In the genomic region with DNA sequence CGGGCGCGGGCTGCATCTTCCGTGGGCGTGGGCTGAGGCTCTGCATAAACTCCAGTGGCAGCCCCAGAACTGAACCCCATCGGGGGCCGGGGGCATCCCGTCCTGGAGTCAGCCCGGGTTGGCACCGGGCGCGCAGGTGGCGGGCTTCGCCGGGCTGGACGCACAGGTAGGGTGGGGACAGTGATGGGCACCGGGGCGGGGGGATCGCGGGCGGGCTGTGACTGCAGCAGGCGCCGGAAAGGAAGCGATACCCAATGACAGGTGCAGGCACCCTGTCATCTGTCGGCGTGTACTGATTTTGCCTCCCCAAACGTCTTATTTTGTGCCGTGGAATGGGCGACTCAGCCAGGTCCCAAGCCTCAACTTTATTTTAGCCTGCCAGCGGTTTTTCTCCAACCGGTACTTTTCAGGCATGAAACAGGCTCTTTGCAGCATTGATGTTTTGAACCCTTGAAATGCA, we compare ENCODE assay signal across 9 mouse cellular contexts. TPM values are rescaled to one million over a fixed set of nuclear protein-coding genes. Genes with fewer than 3 reads are reported as not detected.
A peak's percentile ranks its signal among the peaks of the same experiment; 100 is the strongest.
DNase-seq lines count a peak whose midpoint lies in the region; ATAC-seq lines count a peak whose summit lies in the region.
"Had no signal": no experiment of that assay in that cellular context is flagged by ENCODE, and none has a peak within 500 bp of the region (broad histone marks: within the 10 kb centered on the region; RNA-seq: fewer than 3 reads in every experiment).

No protein-coding gene starts in this region.

- peak overlapping the region; percentile 97 for H3K9ac ChIP-seq in neural tube, embryonic 12.5 days

- no peaks in the 10 kb centered on the region for H3K9me3 ChIP-seq in embryonic facial prominence, embryonic 10.5 days
- H3K9me3 ChIP-seq in neural tube, embryonic 12.5 days, result no peaks in the 10 kb centered on the region

- no peaks in the 10 kb centered on the region for H3K27me3 ChIP-seq in embryonic facial prominence, embryonic 10.5 days (replicated peaks; ENCODE audit: low read depth, poor library complexity, severe bottlenecking)
- H3K27me3 ChIP-seq in neural tube, embryonic 12.5 days (replicated peaks), result no peaks in the 10 kb centered on the region

- peak overlapping the region; percentile 100 for H3K4me3 ChIP-seq in embryonic facial prominence, embryonic 10.5 days
- H3K4me3 ChIP-seq in neural tube, embryonic 12.5 days, result peak overlapping the region; percentile 98

- H3K27ac ChIP-seq in embryonic facial prominence, embryonic 10.5 days (replicated peaks), result peak overlapping the region; percentile 100
- H3K27ac ChIP-seq in neural tube, embryonic 12.5 days, result peak overlapping the region; percentile 97

- peak; percentile 16 for ATAC-seq in inflammation-experienced regulatory T-cells, adult 6 months
- ATAC-seq in neural tube, embryonic 12.5 days (ENCODE audit: low FRiP score, low read depth), result peak; percentile 42

- peak overlapping the region; percentile 95 for H3K4me2 ChIP-seq in neural tube, embryonic 12.5 days (replicated peaks)

- WGBS in embryonic facial prominence, embryonic 10.5 days, result 2% methylated on average over 31 of the region's 31 CpGs
- WGBS in neural tube, embryonic 12.5 days, result 3% methylated on average over 30 of the region's 31 CpGs

- H3K36me3 ChIP-seq in embryonic facial prominence, embryonic 10.5 days (replicated peaks), result peaks cover 45% of the 10 kb centered on the region
- H3K36me3 ChIP-seq in neural tube, embryonic 12.5 days, result peaks cover 8% of the 10 kb centered on the region; the same call in 1 of the 2 replicates

- H3K4me1 ChIP-seq in embryonic facial prominence, embryonic 10.5 days, result peaks cover 24% of the 10 kb centered on the region
- peaks cover 9% of the 10 kb centered on the region; the same call in 1 of the 2 replicates for H3K4me1 ChIP-seq in neural tube, embryonic 12.5 days

- peak; percentile 12 for DNase-seq in layer of hippocampus, adult 9-10 months (ENCODE audit: low spot score)
- no peak for DNase-seq in layer of hippocampus, postnatal 36 days
- no peak for DNase-seq in embryonic facial prominence, embryonic 10.5 days (ENCODE audit: low spot score)
- DNase-seq in ovary, postnatal 14 days (ENCODE audit: low spot score), result no peak
- DNase-seq in gastrocnemius, postnatal 10 days, result no peak
- no peak for DNase-seq in layer of hippocampus, postnatal 14 days (ENCODE audit: low spot score in 2 of 2)

RNA-seq across cellular contexts. Expression of a gene that starts 0.8 kb away (rescaled TPM):
- total RNA-seq in layer of hippocampus, postnatal 36 days (2021), result 10 to 100 TPM; 40.1 to 41.0 TPM
- 13.5 and 13.7 TPM in 2 replicates for polyA plus RNA-seq in embryonic facial prominence, embryonic 10.5 days (2016; fragmentation: Nextera tagmentation; extraction: Ambion mirVana)
- 1 to 10 TPM; 7.9 to 9.1 (median 8.5) TPM for polyA plus RNA-seq in inflammation-experienced regulatory T-cells, adult 6 months (2017; shearing (Covaris generic))
- polyA plus RNA-seq in neural tube, embryonic 12.5 days (2016; fragmentation: Nextera tagmentation; extraction: Ambion mirVana), result 16.2 and 16.7 TPM in 2 replicates
- total RNA-seq in gastrocnemius, postnatal 10 days (2021), result 1 to 10 TPM; 6.5 to 8.6 TPM
- 10 to 100 TPM; 41.4 to 46.1 TPM for total RNA-seq in layer of hippocampus, postnatal 14 days (2021)

RNA-seq across cellular contexts. Expression of a gene that starts 22.6 kb away (rescaled TPM):
- 10 to 100 TPM; 43.6 to 46.8 TPM for total RNA-seq in layer of hippocampus, postnatal 36 days (2021)
- polyA plus RNA-seq in embryonic facial prominence, embryonic 10.5 days (2016; fragmentation: Nextera tagmentation; extraction: Ambion mirVana), result 77.7 and 79.9 TPM in 2 replicates
- polyA plus RNA-seq in inflammation-experienced regulatory T-cells, adult 6 months (2017; shearing (Covaris generic)), result 100 to 1,000 TPM in 2 of 3 experiments, 10 to 100 TPM in 1; 75.2 to 139 (median 116) TPM
- polyA plus RNA-seq in neural tube, embryonic 12.5 days (2016; fragmentation: Nextera tagmentation; extraction: Ambion mirVana), result 76.8 and 79.5 TPM in 2 replicates
- total RNA-seq in gastrocnemius, postnatal 10 days (2021), result 10 to 100 TPM; 24.4 to 33.1 TPM
- 10 to 100 TPM; 45.4 to 50.7 TPM for total RNA-seq in layer of hippocampus, postnatal 14 days (2021)

RNA-seq across cellular contexts. Expression of a gene that starts 39.8 kb away (rescaled TPM):
- 10 to 100 TPM; 65.8 to 71.5 TPM for total RNA-seq in layer of hippocampus, postnatal 36 days (2021)
- 108 and 109 TPM in 2 replicates for polyA plus RNA-seq in embryonic facial prominence, embryonic 10.5 days (2016; fragmentation: Nextera tagmentation; extraction: Ambion mirVana)
- polyA plus RNA-seq in inflammation-experienced regulatory T-cells, adult 6 months (2017; shearing (Covaris generic)), result 10 to 100 TPM; 50.9 to 55.9 (median 53.2) TPM
- 86.9 and 88.2 TPM in 2 replicates for polyA plus RNA-seq in neural tube, embryonic 12.5 days (2016; fragmentation: Nextera tagmentation; extraction: Ambion mirVana)
- total RNA-seq in gastrocnemius, postnatal 10 days (2021), result 10 to 100 TPM; 20.8 to 25.2 TPM
- 10 to 100 TPM; 61.0 to 68.9 TPM for total RNA-seq in layer of hippocampus, postnatal 14 days (2021)

RNA-seq across cellular contexts. Expression of a gene that starts 43.2 kb away (rescaled TPM):
- total RNA-seq in layer of hippocampus, postnatal 36 days (2021), result not detected
- not detected in 2 replicates for polyA plus RNA-seq in embryonic facial prominence, embryonic 10.5 days (2016; fragmentation: Nextera tagmentation; extraction: Ambion mirVana)
- polyA plus RNA-seq in inflammation-experienced regulatory T-cells, adult 6 months (2017; shearing (Covaris generic)), result 1 to 10 TPM in 1 of 3 experiments, not detected in 2; 1.7 TPM
- polyA plus RNA-seq in neural tube, embryonic 12.5 days (2016; fragmentation: Nextera tagmentation; extraction: Ambion mirVana), result not detected in 2 replicates
- total RNA-seq in gastrocnemius, postnatal 10 days (2021), result not detected
- total RNA-seq in layer of hippocampus, postnatal 14 days (2021), result not detected
- polyA plus RNA-seq: brain, embryonic 14.5 days had no signal

RNA-seq across cellular contexts. Expression of a gene that starts 51.2 kb away (rescaled TPM):
- 1 to 10 TPM; 3.9 to 6.4 TPM for total RNA-seq in layer of hippocampus, postnatal 36 days (2021)
- 5.8 and 7.4 TPM in 2 replicates for polyA plus RNA-seq in embryonic facial prominence, embryonic 10.5 days (2016; fragmentation: Nextera tagmentation; extraction: Ambion mirVana)
- not detected for polyA plus RNA-seq in inflammation-experienced regulatory T-cells, adult 6 months (2017; shearing (Covaris generic))
- 3.9 and 4.3 TPM in 2 replicates for polyA plus RNA-seq in neural tube, embryonic 12.5 days (2016; fragmentation: Nextera tagmentation; extraction: Ambion mirVana)
- total RNA-seq in gastrocnemius, postnatal 10 days (2021), result 10 to 100 TPM; 18.3 to 22.2 TPM
- 1 to 10 TPM; 1.5 to 4.7 TPM for total RNA-seq in layer of hippocampus, postnatal 14 days (2021)

Comparison
In these comparisons a context has a peak if more than half of its experiments do, and no peak if none do; other contexts are left out.
1. RNA of a gene that starts 0.8 kb away (total RNA-seq): 41.4 to 46.1 TPM in layer of hippocampus, postnatal 14 days and 40.1 to 41.0 TPM in layer of hippocampus, postnatal 36 days; 6.5 to 8.6 TPM in gastrocnemius, postnatal 10 days; every median in the first group is over 4 times any median in the second.